Mouse (Mus musculus) cerebellum, adult 2 months (tissue): ENCODE data around the gene Tfdp1.

ENCODE experiments used
- CTCF ChIP-seq: fragments of 200-500 bp; IDR thresholded peaks from 2 replicates; pipeline ENCODE4 v1.5.1; 2011; ENCODE audit warnings: low read depth, mild to moderate bottlenecking, control low read depth, low read length, moderate library complexity, borderline replicate concordance; ENCODE audit not compliant: insufficient read depth
- POLR2A ChIP-seq: fragments of 200-500 bp; IDR thresholded peaks from 2 replicates; pipeline ENCODE4 v1.6.1; 2011; ENCODE audit warnings: low read length, control low read depth, borderline replicate concordance; ENCODE audit not compliant: insufficient read depth

DNA sequence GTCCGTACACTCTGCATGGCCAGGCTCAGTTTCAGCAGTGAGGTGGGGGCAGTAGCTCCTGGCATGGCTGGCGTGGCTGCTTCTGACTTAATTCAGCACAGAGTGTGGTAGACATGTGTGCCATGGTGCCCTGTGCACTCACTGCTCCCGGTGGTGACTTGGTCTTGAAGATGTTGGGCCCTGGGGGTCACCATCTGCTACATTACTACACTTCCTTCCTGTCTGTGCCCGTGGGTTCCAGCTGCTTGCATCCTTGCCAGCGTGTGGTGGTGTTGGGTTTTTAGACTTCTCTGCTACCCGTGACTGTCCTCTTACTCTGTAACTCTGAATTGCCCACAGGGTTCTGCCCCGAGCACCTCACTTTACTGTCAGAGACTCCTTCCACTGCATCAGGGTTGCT, 21.7 kb downstream of the Tfdp1 start:
- TF ChIP-seq CTCF (no peak), POLR2A (no peak)
